Mouse (Mus musculus) small intestine, adult 2 months (tissue): Measurements from ENCODE around the gene Fkbp11.

ENCODE experiments used
- CTCF ChIP-seq: fragments of 200-500 bp; IDR thresholded peaks from 2 replicates; pipeline ENCODE4 v1.5.1; 2012; ENCODE audit warnings: low read depth, mild to moderate bottlenecking, control low read depth, inconsistent platforms, low read length, moderate library complexity, mixed read lengths; ENCODE audit not compliant: insufficient replicate concordance, insufficient read length; ENCODE audit errors: extremely low read depth
- POLR2A ChIP-seq: fragments of 200-500 bp; IDR thresholded peaks from 2 replicates; pipeline ENCODE4 v1.6.1; 2012; ENCODE audit warnings: low read depth, mild to moderate bottlenecking, control low read depth, inconsistent platforms, low read length, moderate library complexity

DNA sequence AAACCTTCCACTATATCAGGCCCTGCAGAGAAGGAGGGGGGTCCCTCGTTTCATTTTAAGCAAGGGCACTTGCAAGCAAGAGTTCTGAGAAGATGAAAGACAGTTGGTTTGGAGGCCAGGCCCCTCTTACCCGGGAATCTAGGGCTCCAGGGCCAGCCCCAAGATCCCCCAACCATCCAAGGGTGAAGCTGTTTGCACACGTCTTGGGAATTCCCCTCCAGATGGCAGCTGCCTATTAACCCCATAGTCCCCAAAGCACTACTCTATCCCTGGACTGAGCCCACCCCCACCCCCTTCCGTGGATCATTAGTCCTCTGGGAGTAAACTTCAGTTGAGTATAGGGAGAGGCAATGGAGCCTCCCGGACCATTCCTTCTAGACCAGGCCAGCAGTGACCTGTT lies 47.5 kb upstream of the Fkbp11 start:
- no peak for TF ChIP-seq POLR2A
- no peak for TF ChIP-seq CTCF
